Mouse (Mus musculus) MEL (cell line): Measurements from ENCODE around the gene Tsacc. TPM values are rescaled to one million over a fixed set of nuclear protein-coding genes. Genes with fewer than 3 reads are reported as not detected.

Source experiments
- DNase-seq: peaks from one replicate; pipeline ENCODE4 v3.0.0; 2011; ENCODE audit warnings: low read depth, low spot score
- H3K27ac ChIP-seq: 2 replicates; pipeline ENCODE4 v1.5.1; 2012; ENCODE audit warnings: low read depth, mild to moderate bottlenecking, control low read depth, low read length, moderate library complexity; ENCODE audit not compliant: control insufficient read depth
- H3K27me3 ChIP-seq, 2 experiments: fragments of 150-350 bp in 1 of 2; sonication (generic) in 1 of 2; 2 replicates each; pipeline ENCODE4 v1.6.1; 2012; ENCODE audit warnings: low read length in 2 of 2, mild to moderate bottlenecking in 2 of 2, improper control_type of control experiment in 1 of 2, moderate library complexity in 1 of 2; ENCODE audit not compliant: insufficient read depth in 2 of 2, control insufficient read depth in 1 of 2
- H3K36me3 ChIP-seq, 2 experiments: 2 replicates each; pipeline ENCODE4 v1.6.1; 2012 to 2014; ENCODE audit warnings: low read length in 2 of 2, improper control_type of control experiment in 1 of 2, inconsistent platforms in 1 of 2, mild to moderate bottlenecking in 1 of 2; ENCODE audit not compliant: insufficient read depth in 2 of 2, control insufficient read depth in 1 of 2
- H3K4me1 ChIP-seq, 2 experiments: fragments of 150-350 bp in 1 of 2; sonication (generic) in 1 of 2; 2 replicates each; pipeline ENCODE4 v1.6.1; 2012; ENCODE audit warnings: low read length in 2 of 2, improper control_type of control experiment in 1 of 2, mild to moderate bottlenecking in 1 of 2; ENCODE audit not compliant: insufficient read depth in 2 of 2, control insufficient read depth in 1 of 2
- H3K4me3 ChIP-seq, 2 experiments: fragments of 150-350 bp in 1 of 2; sonication (generic) in 1 of 2; 2 replicates each; pipeline ENCODE4 v1.5.1; 2012; ENCODE audit warnings: low read depth in 2 of 2, low read length in 2 of 2, mild to moderate bottlenecking in 2 of 2, moderate library complexity in 2 of 2, control low read depth in 1 of 2, improper control_type of control experiment in 1 of 2; ENCODE audit not compliant: control insufficient read depth in 1 of 2, insufficient read depth in 1 of 2
- H3K79me2 ChIP-seq: 2 replicates; pipeline ENCODE4 v1.6.1; 2012; ENCODE audit warnings: mild to moderate bottlenecking, low read length, moderate library complexity; ENCODE audit not compliant: control insufficient read depth, poor library complexity, insufficient read depth
- H3K9ac ChIP-seq: 2 replicates; pipeline ENCODE4 v1.6.1; 2012; ENCODE audit warnings: low read depth, mild to moderate bottlenecking, control low read depth, low read length, moderate library complexity; ENCODE audit not compliant: control insufficient read depth, poor library complexity, severe bottlenecking
- H3K9me3 ChIP-seq: fragments of 150-350 bp; sonication (generic); replicated peaks from 2 replicates; pipeline ENCODE4 v1.6.1; 2012; ENCODE audit warnings: mild to moderate bottlenecking, low read length, improper control_type of control experiment, moderate library complexity; ENCODE audit not compliant: insufficient read depth
- BHLHE40 ChIP-seq: IDR thresholded peaks from 2 replicates; pipeline ENCODE4 v1.6.1; 2012; ENCODE audit warnings: low read depth, mild to moderate bottlenecking, inconsistent platforms, low read length, improper control_type of control experiment, borderline replicate concordance
- CHD1 ChIP-seq: IDR thresholded peaks from 2 replicates; pipeline ENCODE4 v1.6.1; 2012; ENCODE audit warnings: low read depth, mild to moderate bottlenecking, inconsistent platforms, low read length, improper control_type of control experiment
- CHD2 ChIP-seq: IDR thresholded peaks from 2 replicates; pipeline ENCODE4 v1.6.1; 2011; ENCODE audit warnings: low read length, improper control_type of control experiment
- CTCF ChIP-seq, 3 experiments: IDR thresholded peaks in 2 of 3; conservative IDR thresholded peaks in 1 of 3; 2 replicates each; pipeline ENCODE4 v1.5.1; 2011 to 2012; ENCODE audit warnings: low read length in 3 of 3, low read depth in 2 of 3, mild to moderate bottlenecking in 2 of 3, improper control_type of control experiment in 1 of 3, inconsistent platforms in 1 of 3, mixed read lengths in 1 of 3, moderate library complexity in 1 of 3; ENCODE audit not compliant: control insufficient read depth in 1 of 3, insufficient read depth in 1 of 3, poor library complexity in 1 of 3, severe bottlenecking in 1 of 3
- E2F4 ChIP-seq: IDR thresholded peaks from 2 replicates; pipeline ENCODE4 v1.6.1; 2011; ENCODE audit warnings: low read depth, low read length, improper control_type of control experiment, borderline replicate concordance
- ELF1 ChIP-seq: IDR thresholded peaks from 2 replicates; pipeline ENCODE4 v1.6.1; 2014; ENCODE audit warnings: low read depth, mild to moderate bottlenecking, inconsistent platforms, low read length, improper control_type of control experiment, moderate library complexity
- ETS1 ChIP-seq: IDR thresholded peaks from 2 replicates; pipeline ENCODE4 v1.6.1; 2012; ENCODE audit warnings: low read depth, mild to moderate bottlenecking, inconsistent platforms, low read length, improper control_type of control experiment, moderate library complexity
- GATA1 ChIP-seq: IDR thresholded peaks from 2 replicates; pipeline ENCODE4 v1.6.1; 2011; ENCODE audit warnings: low read depth, low read length, improper control_type of control experiment
- HCFC1 ChIP-seq: IDR thresholded peaks from 2 replicates; pipeline ENCODE4 v1.6.1; 2012; ENCODE audit warnings: low read depth, mild to moderate bottlenecking, inconsistent platforms, low read length, improper control_type of control experiment, moderate library complexity
- KAT2A ChIP-seq: conservative IDR thresholded peaks from 2 replicates; pipeline ENCODE4 v1.6.1; 2012; ENCODE audit warnings: low read depth, low read length, improper control_type of control experiment, inconsistent platforms
- MAFK ChIP-seq: IDR thresholded peaks from 2 replicates; pipeline ENCODE4 v1.6.1; 2011; ENCODE audit warnings: low read depth, mild to moderate bottlenecking, low read length, improper control_type of control experiment, borderline replicate concordance
- MAX ChIP-seq: IDR thresholded peaks from 2 replicates; pipeline ENCODE4 v1.6.1; 2011; ENCODE audit warnings: low read length, improper control_type of control experiment
- MAZ ChIP-seq: IDR thresholded peaks from 2 replicates; pipeline ENCODE4 v1.6.1; 2012; ENCODE audit warnings: low read depth, mild to moderate bottlenecking, inconsistent platforms, low read length, improper control_type of control experiment
- MEF2A ChIP-seq: IDR thresholded peaks from 2 replicates; pipeline ENCODE4 v1.6.1; 2014; ENCODE audit warnings: low read depth, mild to moderate bottlenecking, inconsistent platforms, low read length, improper control_type of control experiment; ENCODE audit not compliant: poor library complexity, insufficient replicate concordance, severe bottlenecking; ENCODE audit errors: extremely low read depth
- MXI1 ChIP-seq: IDR thresholded peaks from 2 replicates; pipeline ENCODE4 v1.6.1; 2011; ENCODE audit warnings: mild to moderate bottlenecking, low read depth, low read length, improper control_type of control experiment
- MYC ChIP-seq: IDR thresholded peaks from 2 replicates; pipeline ENCODE4 v1.6.1; 2011; ENCODE audit warnings: low read depth, mild to moderate bottlenecking, low read length, improper control_type of control experiment, moderate library complexity
- NRF1 ChIP-seq: IDR thresholded peaks from 2 replicates; pipeline ENCODE4 v1.6.1; 2014; ENCODE audit warnings: low read depth, mild to moderate bottlenecking, inconsistent platforms, low read length, improper control_type of control experiment, moderate library complexity; ENCODE audit not compliant: poor library complexity, insufficient read depth, severe bottlenecking
- POLR2AphosphoS2 ChIP-seq: IDR thresholded peaks from 2 replicates; pipeline ENCODE4 v1.6.1; 2011; ENCODE audit warnings: low read length, improper control_type of control experiment
- RAD21 ChIP-seq: IDR thresholded peaks from 2 replicates; pipeline ENCODE4 v1.6.1; 2011; ENCODE audit warnings: mild to moderate bottlenecking, low read depth, low read length, improper control_type of control experiment
- RCOR1 ChIP-seq: IDR thresholded peaks from 2 replicates; pipeline ENCODE4 v1.6.1; 2012; ENCODE audit warnings: low read depth, mild to moderate bottlenecking, inconsistent platforms, low read length, improper control_type of control experiment
- SIN3A ChIP-seq: IDR thresholded peaks from 2 replicates; pipeline ENCODE4 v1.6.1; 2012; ENCODE audit warnings: low read length, improper control_type of control experiment, inconsistent platforms
- TAL1 ChIP-seq: IDR thresholded peaks from 2 replicates; pipeline ENCODE4 v1.6.1; 2012; ENCODE audit warnings: mild to moderate bottlenecking, inconsistent platforms, low read length, moderate library complexity, mixed read lengths
- TCF12 ChIP-seq: IDR thresholded peaks from 2 replicates; pipeline ENCODE4 v1.6.1; 2014; ENCODE audit warnings: low read depth, mild to moderate bottlenecking, inconsistent platforms, low read length, improper control_type of control experiment, moderate library complexity
- ZC3H11A ChIP-seq: IDR thresholded peaks from 2 replicates; pipeline ENCODE4 v1.6.1; 2012; ENCODE audit warnings: low read depth, mild to moderate bottlenecking, inconsistent platforms, low read length, improper control_type of control experiment
- ZKSCAN1 ChIP-seq: IDR thresholded peaks from 2 replicates; pipeline ENCODE4 v1.6.1; 2012; ENCODE audit warnings: low read depth, mild to moderate bottlenecking, inconsistent platforms, low read length, improper control_type of control experiment, moderate library complexity
- polyA plus RNA-seq, 2 experiments: library from polyadenylated mRNA; stranded (reverse) in 1 of 2; unstranded in 1 of 2; fragments of >175 nt in 1 of 2; fragments of >200 nt in 1 of 2; gene quantifications; 2 replicates each; pipeline versions ENCODE4 v1.2.1 to v1.2.4; 2012; ENCODE audit warnings: low replicate concordance in 2 of 2, low read depth in 1 of 2; ENCODE audit not compliant: insufficient read length in 2 of 2, insufficient read depth in 1 of 2, missing spikeins in 1 of 2
- total RNA-seq: library from RNA; depleted of rRNA; stranded (reverse); fragments of 300-350 nt; gene quantifications from 2 replicates; pipeline ENCODE4 v1.2.3, GENCODE M21; 2012

Gene Tsacc
- total and polyA plus RNA-seq, 3 experiments = 34.1 to 41.1 TPM; not detected in 1

DNA sequence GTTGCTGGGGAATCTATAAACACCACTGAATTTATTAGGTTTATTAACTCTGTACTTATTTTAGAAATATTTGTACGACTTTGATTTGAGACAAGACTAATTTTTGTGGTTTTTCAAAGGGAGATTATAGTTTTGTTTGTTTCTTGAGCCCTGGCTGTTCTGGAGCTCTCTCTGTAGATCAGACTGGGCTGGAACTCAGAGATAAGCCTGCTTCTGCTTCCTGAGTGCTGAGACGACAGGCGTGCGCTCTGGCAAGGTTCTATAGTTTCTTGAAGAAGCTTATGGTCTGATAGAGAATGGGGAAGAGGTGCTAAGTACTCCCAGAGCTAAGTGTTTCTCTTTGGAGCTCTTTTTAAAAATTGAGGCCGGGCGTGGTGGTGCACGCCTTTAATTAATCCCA, 41.5 kb upstream of the Tsacc start (continued):
- TF ChIP-seq POLR2AphosphoS2 (no peak), KAT2A (no peak)

DNA sequence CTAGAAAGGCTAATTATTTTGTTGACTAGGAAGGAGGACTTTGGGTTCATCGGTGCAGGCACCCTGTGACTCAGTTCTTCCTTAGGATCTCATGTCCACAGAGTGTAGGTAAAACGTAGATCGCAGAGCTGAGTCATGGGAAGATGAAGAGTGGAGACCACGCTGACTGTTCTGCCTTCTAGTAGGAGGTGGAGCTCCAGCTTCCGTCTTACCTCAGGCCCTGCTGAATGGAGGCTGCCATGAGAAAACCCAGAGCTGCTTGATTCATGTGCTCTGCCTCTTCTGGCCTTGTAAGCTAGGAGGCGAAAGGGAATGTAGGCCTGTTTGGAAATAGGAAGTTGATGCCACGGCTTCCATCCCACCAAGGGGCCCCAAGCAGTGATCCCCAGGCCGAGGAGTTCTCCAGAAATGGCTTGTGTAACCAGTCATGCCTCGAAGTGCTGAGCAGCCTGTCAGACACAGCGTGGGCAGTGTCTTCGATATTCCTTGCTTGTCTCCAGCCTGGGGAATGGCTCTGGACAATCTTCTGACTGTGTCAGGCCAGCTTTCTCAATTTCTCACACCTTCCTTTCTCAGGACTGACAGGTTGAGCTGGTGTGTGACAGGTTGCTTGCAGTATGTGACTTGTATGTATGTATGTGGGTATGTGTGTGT, 40.7 kb upstream of the Tsacc start:
- peak; percentile 52 for DNase-seq
- TF ChIP-seq MXI1 = no peak
- TF ChIP-seq ETS1 = no peak
- TF ChIP-seq MAZ = no peak
- TF ChIP-seq SIN3A = no peak
- TF ChIP-seq ZKSCAN1 = no peak
- Histone ChIP-seq H3K27ac (no peak overlapping the region), H3K36me3 (peaks cover 8 to 29% of the 10 kb centered on the region in 2 experiments), H3K9me3 (no peaks in the 10 kb centered on the region), H3K79me2 (peaks cover 33% of the 10 kb centered on the region), H3K4me1 (peaks cover 3 to 27% of the 10 kb centered on the region in 2 experiments; a peak in 3 of 4 replicates), H3K4me3 (no peak overlapping the region), H3K27me3 (no peaks in the 10 kb centered on the region), H3K9ac (no peak overlapping the region)

DNA sequence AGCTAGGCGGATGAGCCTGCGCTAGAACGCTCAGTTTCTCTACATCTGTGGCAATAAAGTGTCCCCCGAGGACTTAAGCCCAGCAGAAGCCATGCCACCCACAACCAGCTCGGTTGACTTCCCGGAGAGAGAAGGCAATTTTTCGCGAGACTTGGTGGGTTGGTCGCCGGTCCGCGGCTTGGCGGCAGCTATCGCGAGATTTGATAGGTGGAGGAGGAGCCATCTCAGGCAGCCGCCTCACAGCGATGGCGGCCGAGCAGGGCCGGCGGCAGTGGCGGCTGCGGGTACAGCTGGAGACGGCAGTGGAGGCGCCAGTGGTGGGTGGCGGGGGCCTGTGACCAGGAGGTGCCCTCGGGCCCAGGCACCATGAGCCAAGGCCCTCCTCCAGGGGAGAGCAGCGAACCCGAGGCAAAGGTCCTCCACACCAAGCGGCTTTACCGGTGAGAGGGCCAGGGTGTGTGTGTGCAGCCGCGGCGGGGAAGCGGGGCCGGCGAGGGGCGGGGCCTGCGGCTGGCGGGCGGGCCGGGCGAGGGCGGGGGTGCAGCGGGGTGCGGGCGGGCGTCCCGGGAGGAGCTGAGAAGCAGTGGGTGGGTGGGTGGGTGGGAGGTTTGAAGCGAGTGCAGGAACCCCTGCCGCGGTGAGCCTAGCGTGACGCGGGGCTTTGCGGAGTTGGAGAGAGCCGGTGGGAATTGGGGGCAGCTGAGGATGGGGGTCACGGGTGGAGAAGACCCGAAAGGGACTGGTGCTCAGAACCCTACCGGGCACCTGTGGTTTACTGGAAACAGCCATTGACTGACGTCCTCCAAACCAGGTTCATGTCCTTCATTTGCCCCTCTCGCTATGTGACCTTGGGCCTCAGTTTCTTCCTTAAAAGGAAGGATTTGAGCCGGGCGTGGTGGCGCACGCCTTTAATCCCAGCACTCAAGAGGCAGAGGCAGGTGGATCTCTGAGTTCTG, 39.5 kb upstream of the Tsacc start, which contains the start of the genes Tmem79 and Smg5:
TSS of gene Tmem79 (minus strand) at position 91 of the 956 bp plus-strand sequence.
TSS of gene Smg5 (plus strand) at position 203 of the 956 bp plus-strand sequence.
- Histone ChIP-seq H3K4me1 (peaks cover 3 to 27% of the 10 kb centered on the region in 2 experiments; a peak in 3 of 4 replicates), H3K27ac (peak within 1 kb of the TSS; percentile 93), H3K4me3 (peak within 1 kb of the TSS; percentile 70 to 81), H3K9me3 (no peaks in the 10 kb centered on the region), H3K79me2 (peaks cover 33% of the 10 kb centered on the region), H3K36me3 (peaks cover 0 to 28% of the 10 kb centered on the region in 2 experiments; a peak in 2 of 4 replicates), H3K27me3 (no peaks in the 10 kb centered on the region), H3K9ac (peak within 1 kb of the TSS; percentile 89)
- DNase-seq = peak; percentile 99
- TF ChIP-seq HCFC1 = peak; percentile 88
- TF ChIP-seq MYC = no peak; the same call in 1 of the 2 replicates
- TF ChIP-seq ZKSCAN1 = no peak
- peak; percentile 2; the same call in 1 of the 2 replicates for TF ChIP-seq MAX
- TF ChIP-seq MAFK = no peak; the same call in 1 of the 2 replicates
- TF ChIP-seq MXI1 = peak; percentile 96
- TF ChIP-seq CHD1 = 0 out of 2 replicates have a peak, but pooled peaks have one; percentile 46
- TF ChIP-seq RAD21 = no peak
- TF ChIP-seq GATA1 = no peak
- no peak for TF ChIP-seq E2F4
- no peak for TF ChIP-seq MEF2A
- peak; percentile 100 for TF ChIP-seq POLR2AphosphoS2
- peak; percentile 74 for TF ChIP-seq ELF1
- TF ChIP-seq CHD2 = peak; percentile 98
- TF ChIP-seq ZC3H11A = no peak
- no peak for TF ChIP-seq NRF1
- TF ChIP-seq TAL1 = no peak
- TF ChIP-seq ETS1 = no peak
- no peak for TF ChIP-seq CTCF (IDR thresholded peaks at IDR 0.05 in 2 of 3, conservative IDR thresholded peaks at IDR 0.05 in 1 of 3; ENCODE audit: control insufficient read depth in 1 of 3, insufficient read depth in 1 of 3, low read depth in 2 of 3, low read length in 3 of 3, poor library complexity in 1 of 3, severe bottlenecking in 1 of 3)
- peak; percentile 84 for TF ChIP-seq TCF12
- TF ChIP-seq BHLHE40 = no peak
- TF ChIP-seq RCOR1 = 0 out of 2 replicates have a peak, but pooled peaks have one; percentile 6
